ENCODE assay signal across 8 mouse cellular contexts in the genomic region with DNA sequence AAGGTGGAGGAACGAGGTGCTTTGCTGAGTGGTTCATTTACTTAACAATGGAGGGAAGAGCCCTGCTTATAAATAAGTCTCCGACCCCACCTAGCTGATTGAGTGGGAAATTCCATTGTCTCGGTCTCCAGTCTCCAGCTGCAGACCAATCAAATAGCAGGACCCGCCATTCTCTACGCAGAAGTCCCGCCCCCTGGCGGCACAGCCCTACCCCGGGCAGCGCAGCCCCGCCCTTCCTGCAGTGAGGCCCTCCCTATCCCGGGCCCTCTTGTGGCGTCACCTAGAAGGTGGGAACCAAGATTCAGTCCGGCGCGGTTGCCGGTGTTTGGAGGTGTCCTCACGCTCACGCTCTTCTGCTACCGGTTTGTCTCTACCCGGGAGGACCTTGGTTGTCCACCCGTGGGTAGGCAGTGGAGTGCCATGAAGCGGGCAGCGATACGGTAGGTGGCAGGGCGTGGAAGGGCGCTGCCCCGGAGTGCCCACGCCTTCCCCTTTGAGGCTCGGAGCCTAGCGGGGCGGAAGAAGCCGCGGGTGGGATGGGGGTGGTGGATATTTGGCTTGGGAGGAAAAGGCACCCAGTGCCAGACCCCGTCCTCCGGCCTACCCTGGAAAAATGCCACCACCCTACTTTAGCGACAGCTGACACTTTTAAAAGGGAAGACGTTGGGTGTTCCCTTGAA. TPM values are rescaled to one million over a fixed set of nuclear protein-coding genes. Genes with fewer than 3 reads are reported as not detected.
DNase-seq lines count a peak whose midpoint lies in the region; ATAC-seq and TF ChIP-seq lines count a peak whose summit lies in the region.

Gene Acot9, plus strand, starts transcription at position 209 of the 680 bp plus-strand sequence.

- peak; percentile 41 for TF ChIP-seq CTCF in kidney, adult 2 months (conservative IDR thresholded peaks at IDR 0.05; ENCODE audit: insufficient read depth, insufficient read length, low read depth, low read length)
- no peak for TF ChIP-seq CTCF in spleen, adult 2 months (IDR thresholded peaks at IDR 0.05; ENCODE audit: extremely low read depth, insufficient read depth, insufficient read length, insufficient replicate concordance)

- ATAC-seq in embryonic facial prominence, embryonic 13.5 days (ENCODE audit: insufficient number of reproducible peaks, insufficient read depth, low FRiP score, low TSS enrichment, low read depth): peak; percentile 96
- ATAC-seq in limb, embryonic 12.5 days (ENCODE audit: insufficient number of reproducible peaks, insufficient read depth, low FRiP score, low TSS enrichment, low read depth): peak; percentile 99
- peak; percentile 100 for ATAC-seq in midbrain, embryonic 15.5 days (replicated peaks)

- H3K27me3 ChIP-seq in embryonic facial prominence, embryonic 13.5 days: no peaks in the 10 kb centered on the region
- H3K27me3 ChIP-seq in kidney, adult 2 months (replicated peaks; ENCODE audit: control insufficient read depth, insufficient read depth, low read length): no peaks in the 10 kb centered on the region
- no peaks in the 10 kb centered on the region for H3K27me3 ChIP-seq in limb, embryonic 12.5 days
- H3K27me3 ChIP-seq in midbrain, embryonic 15.5 days (replicated peaks): no peaks in the 10 kb centered on the region
- H3K27me3 ChIP-seq in spleen, adult 2 months (ENCODE audit: control insufficient read depth, insufficient read depth, low read length): no peaks in the 10 kb centered on the region

- no peaks in the 10 kb centered on the region for H3K9me3 ChIP-seq in embryonic facial prominence, embryonic 13.5 days
- no peaks in the 10 kb centered on the region for H3K9me3 ChIP-seq in limb, embryonic 12.5 days
- no peaks in the 10 kb centered on the region for H3K9me3 ChIP-seq in midbrain, embryonic 15.5 days

- H3K36me3 ChIP-seq in embryonic facial prominence, embryonic 13.5 days: no peaks in the 10 kb centered on the region
- no peaks in the 10 kb centered on the region for H3K36me3 ChIP-seq in kidney, adult 2 months (ENCODE audit: control insufficient read depth, insufficient read depth, low read length)
- no peaks in the 10 kb centered on the region for H3K36me3 ChIP-seq in limb, embryonic 12.5 days
- H3K36me3 ChIP-seq in midbrain, embryonic 15.5 days (replicated peaks): no peaks in the 10 kb centered on the region
- no peaks in the 10 kb centered on the region for H3K36me3 ChIP-seq in spleen, adult 2 months (ENCODE audit: control insufficient read depth, insufficient read depth, low read length)

- DNase-seq in 3134 (ENCODE audit: extremely low read depth, insufficient read length, low spot score): peak; percentile 95
- peak; percentile 92 to 94 for DNase-seq in adrenal gland, postnatal 36 days
- DNase-seq in heart, adult 18-20 months: peak; percentile 84 to 95
- peak; percentile 95 for DNase-seq in kidney, adult 2 months
- DNase-seq in spleen, adult 2 months (ENCODE audit: low read depth in 1 of 2, low spot score in 2 of 2): peak; percentile 77 to 86

- peak within 1 kb of the TSS; percentile 55 for H3K4me3 ChIP-seq in embryonic facial prominence, embryonic 13.5 days
- H3K4me3 ChIP-seq in kidney, adult 2 months (ENCODE audit: insufficient read depth, low read depth, low read length): peak within 1 kb of the TSS; percentile 98
- H3K4me3 ChIP-seq in limb, embryonic 12.5 days (replicated peaks): peak within 1 kb of the TSS; percentile 52
- peak within 1 kb of the TSS; percentile 54 for H3K4me3 ChIP-seq in midbrain, embryonic 15.5 days
- H3K4me3 ChIP-seq in spleen, adult 2 months (ENCODE audit: extremely low read depth, insufficient read depth, insufficient read length): peak within 1 kb of the TSS; percentile 82

- TF ChIP-seq POLR2A in kidney, adult 2 months (IDR thresholded peaks at IDR 0.05; ENCODE audit: low read depth, low read length): peak; percentile 41
- TF ChIP-seq POLR2A in spleen, adult 2 months (IDR thresholded peaks at IDR 0.05; ENCODE audit: low read depth, low read length): peak; percentile 50; the same call in 1 of the 2 replicates

- peak within 1 kb of the TSS; percentile 57 for H3K4me2 ChIP-seq in embryonic facial prominence, embryonic 13.5 days
- peak within 1 kb of the TSS; percentile 57 for H3K4me2 ChIP-seq in limb, embryonic 12.5 days
- peak within 1 kb of the TSS; percentile 49 for H3K4me2 ChIP-seq in midbrain, embryonic 15.5 days

- no peaks in the 10 kb centered on the region for H3K4me1 ChIP-seq in embryonic facial prominence, embryonic 13.5 days
- peaks cover 14% of the 10 kb centered on the region for H3K4me1 ChIP-seq in kidney, adult 2 months (ENCODE audit: control insufficient read depth, insufficient read depth, low read length)
- H3K4me1 ChIP-seq in limb, embryonic 12.5 days (replicated peaks): no peaks in the 10 kb centered on the region
- H3K4me1 ChIP-seq in midbrain, embryonic 15.5 days: no peaks in the 10 kb centered on the region
- H3K4me1 ChIP-seq in spleen, adult 2 months (ENCODE audit: control insufficient read depth, insufficient read depth, insufficient read length): no peaks in the 10 kb centered on the region; the same call in 1 of the 2 replicates

- peak within 1 kb of the TSS; percentile 71 for H3K9ac ChIP-seq in embryonic facial prominence, embryonic 13.5 days
- peak within 1 kb of the TSS; percentile 54; the same call in 1 of the 2 replicates for H3K9ac ChIP-seq in limb, embryonic 12.5 days (replicated peaks)
- peak within 1 kb of the TSS; percentile 71 for H3K9ac ChIP-seq in midbrain, embryonic 15.5 days

- peak within 1 kb of the TSS; percentile 51; the same call in 1 of the 2 replicates for H3K27ac ChIP-seq in embryonic facial prominence, embryonic 13.5 days
- H3K27ac ChIP-seq in kidney, adult 2 months (ENCODE audit: insufficient read depth, low read depth, low read length): peak within 1 kb of the TSS; percentile 88
- H3K27ac ChIP-seq in limb, embryonic 12.5 days: no peak within 1 kb of the TSS
- peak within 1 kb of the TSS; percentile 71 for H3K27ac ChIP-seq in midbrain, embryonic 15.5 days
- H3K27ac ChIP-seq in spleen, adult 2 months (ENCODE audit: insufficient read depth, low read length): peak within 1 kb of the TSS; percentile 94

- 31% methylated on average over 37 of the region's 37 CpGs for WGBS in embryonic facial prominence, embryonic 13.5 days
- 1% methylated on average over 37 of the region's 37 CpGs for WGBS in kidney, adult 2 months
- 20% methylated on average over 37 of the region's 37 CpGs for WGBS in limb, embryonic 12.5 days
- WGBS in midbrain, embryonic 15.5 days: 17% methylated on average over 37 of the region's 37 CpGs
- WGBS in spleen, adult 2 months: 27% methylated on average over 37 of the region's 37 CpGs

RNA-seq across cellular contexts. Expression of gene Acot9, which starts in this region (rescaled TPM):
- total RNA-seq in adrenal gland, postnatal 36 days (2021): 10 to 100 TPM; 49.1 to 60.3 TPM
- 35.4 and 38.3 TPM in 2 replicates for polyA plus RNA-seq in embryonic facial prominence, embryonic 13.5 days (2015; fragmentation: Nextera tagmentation; extraction: Ambion mirVana)
- total RNA-seq in heart, adult 18-20 months (2021): 10 to 100 TPM; 23.1 to 28.1 TPM
- polyA plus RNA-seq in kidney, adult 2 months (2012; rRNA removed): 16.4 and 18.5 TPM in 2 replicates
- polyA plus RNA-seq in limb, embryonic 12.5 days (2016; fragmentation: Nextera tagmentation; extraction: Ambion mirVana): 25.2 and 25.9 TPM in 2 replicates
- polyA plus RNA-seq in midbrain, embryonic 15.5 days (2015; fragmentation: Nextera tagmentation; extraction: Ambion mirVana): 42.2 and 42.5 TPM in 2 replicates
- 6.3 and 6.9 TPM in 2 replicates for polyA plus RNA-seq in spleen, adult 2 months (2012; rRNA removed)
